Mouse (Mus musculus) heart, postnatal 36 days (tissue): ENCODE data around the gene Col6a6. TPM values are rescaled to one million over a fixed set of nuclear protein-coding genes. Genes with fewer than 3 reads are reported as not detected.

ENCODE experiments used
- DNase-seq, 2 experiments: peaks; one replicate each; pipeline ENCODE4 v3.0.0; 2021 to 2022
- intact Hi-C: fragments of 180-260 bp; cut with DNase I; formaldehyde crosslinking; loops from one replicate; pipeline ENCODE4 v1.15.1; 2025
- total RNA-seq, 2 experiments: library from RNA; stranded (reverse); gene quantifications; 2 replicates each; pipeline ENCODE4 v1.2.3; 2021

Col6a6 gene
- total RNA-seq, 2 experiments from 2014 or later, result 4.0 to 4.4 TPM

GRCm38 (mm10) chr9:105754256-105754655 is 73.7 kb downstream of the Col6a6 start:
- intact Hi-C loops, result no loop called here
- DNase-seq, result no peak

GRCm38 (mm10) chr9:105745861-105746260 is 82.1 kb downstream of the Col6a6 start:
- no peak for DNase-seq
- intact Hi-C loops, result no loop called here

DNA sequence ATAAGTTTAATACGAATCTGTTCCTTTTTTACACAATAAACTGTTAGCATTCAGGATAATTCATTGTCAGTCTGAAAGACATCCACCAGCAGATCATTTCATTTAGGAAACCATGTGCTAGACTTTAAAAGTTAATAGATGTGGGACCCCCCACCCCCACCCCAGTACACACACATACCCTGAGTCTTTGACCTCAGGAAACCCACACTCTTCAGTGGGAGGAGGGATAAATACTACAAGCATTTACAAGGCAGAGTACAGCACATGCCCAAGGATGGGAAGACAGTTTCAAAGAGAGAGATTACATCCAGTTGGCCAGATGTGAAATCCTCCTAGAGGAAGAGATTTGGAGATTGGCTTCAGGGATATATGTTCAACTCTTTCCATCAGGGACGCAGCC is 87.5 kb downstream of the Col6a6 start:
- intact Hi-C loops, result no loop called here
- DNase-seq, result no peak

DNA sequence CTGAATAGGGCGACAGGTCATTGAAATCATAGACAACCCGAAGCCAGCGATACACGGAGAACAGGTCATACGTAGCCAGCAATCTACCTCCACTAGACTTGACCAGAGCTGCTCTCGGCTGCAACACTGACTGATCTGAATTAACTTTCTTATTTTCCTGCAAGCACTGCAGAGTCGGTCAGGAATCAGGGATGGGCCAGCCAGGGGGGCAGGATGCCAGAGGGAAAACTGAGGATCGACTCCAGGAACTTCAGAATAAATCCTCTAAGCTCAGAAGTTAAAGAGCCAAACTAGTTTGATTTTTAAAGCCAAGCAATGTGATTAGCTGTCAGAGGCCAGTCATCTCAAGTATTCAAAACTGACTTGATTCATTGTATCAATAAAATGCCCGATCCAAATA is 88.5 kb downstream of the Col6a6 start:
- intact Hi-C loops, result no loop called here
- peak in 1 of 2 experiments; percentile 37 for DNase-seq

DNA sequence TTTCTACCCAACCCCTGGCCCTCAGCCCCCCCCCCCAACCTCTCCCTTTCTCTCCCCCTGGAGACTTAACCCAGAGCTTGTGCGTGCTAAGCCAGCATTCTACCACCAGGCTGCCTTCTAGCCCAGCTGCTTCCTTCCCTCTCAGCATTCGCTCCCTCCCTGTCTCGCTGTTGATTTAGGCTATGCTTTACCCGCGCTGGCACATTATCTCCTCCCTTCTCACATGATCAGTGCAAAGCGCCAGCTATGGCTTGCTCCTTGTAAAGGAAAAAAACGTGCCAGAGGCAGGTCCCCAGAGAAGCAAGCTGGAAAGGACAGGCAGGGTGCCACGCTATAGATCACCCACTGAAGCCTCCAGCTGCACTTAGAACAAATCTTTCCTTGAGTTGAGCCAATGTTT is 90.5 kb downstream of the Col6a6 start:
- intact Hi-C loops, result loop anchor here (2.0 kb wide), 1 partner anchor 77 kb away; no protein-coding TSS in a partner anchor
- peak; percentile 18 to 36 for DNase-seq

- intact Hi-C loops, result no loop called here
These were observed 92.8 kb downstream of the Col6a6 start for GRCm38 (mm10) chr9:105735195-105735594.

DNA sequence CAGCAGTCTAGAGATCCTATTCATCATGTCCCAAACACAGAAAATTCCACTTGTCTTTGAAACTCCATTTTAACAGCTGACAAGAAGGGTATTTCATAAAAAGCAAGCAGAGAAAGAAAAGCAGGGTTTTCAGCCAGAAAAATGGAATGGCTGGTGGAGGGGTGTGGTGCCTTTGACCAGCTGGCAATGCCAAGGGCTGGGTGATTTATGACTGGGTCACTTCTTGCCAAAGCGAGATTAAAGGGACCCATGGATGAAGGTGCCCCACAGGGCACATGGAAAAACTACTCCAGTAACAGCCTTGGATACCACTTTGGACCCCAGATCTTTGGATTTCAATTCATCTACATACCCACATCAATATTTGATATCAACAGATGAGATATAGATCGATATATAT is 93.3 kb downstream of the Col6a6 start:
- intact Hi-C loops, result no loop called here
- DNase-seq, result no peak

More at GRCm38 (mm10) chr9:105735195-105735594, 92.8 kb downstream of the Col6a6 start:
- no peak for DNase-seq

DNA sequence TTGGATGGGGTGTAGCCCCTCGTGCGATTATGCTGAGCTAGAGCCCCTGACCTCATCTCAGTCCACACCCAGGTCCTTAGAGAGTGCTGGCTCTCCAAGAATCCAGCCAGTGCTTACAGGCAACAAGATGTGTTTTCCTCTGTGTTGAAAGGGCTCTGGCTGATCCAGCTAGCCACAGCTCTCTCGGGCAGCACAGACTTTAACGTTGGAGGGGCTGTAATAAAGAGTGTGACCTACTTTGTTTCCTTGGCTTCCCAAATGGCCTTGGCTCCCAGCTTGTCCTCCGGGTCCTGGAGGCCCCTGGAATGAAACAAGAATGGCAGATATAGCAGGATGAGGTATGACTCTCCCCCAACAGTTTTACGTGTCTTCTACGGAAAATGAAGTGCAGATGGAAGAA is 96.0 kb downstream of the Col6a6 start:
- intact Hi-C loops, result no loop called here
- peak; percentile 16 to 29 for DNase-seq

DNA sequence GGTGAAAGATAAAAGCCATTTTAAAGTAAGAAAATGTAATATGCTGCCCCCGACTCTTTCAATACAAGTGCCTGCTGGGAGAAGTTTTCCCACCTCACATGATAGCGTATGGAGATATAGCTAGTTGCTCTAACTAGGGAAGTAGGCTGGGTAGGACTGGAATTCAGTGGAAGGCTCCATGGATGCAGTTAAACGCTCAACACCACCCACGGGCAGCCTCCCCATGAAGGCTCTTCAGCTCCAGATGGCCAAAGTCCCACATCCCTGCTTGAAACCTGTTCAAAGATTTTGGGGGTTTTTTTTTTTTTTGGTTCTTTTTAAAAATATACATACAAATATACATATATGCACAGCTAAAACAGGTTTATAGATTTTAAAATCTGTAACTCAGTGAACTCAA is 107.5 kb downstream of the Col6a6 start:
- intact Hi-C loops, result no loop called here
- DNase-seq, result no peak

DNA sequence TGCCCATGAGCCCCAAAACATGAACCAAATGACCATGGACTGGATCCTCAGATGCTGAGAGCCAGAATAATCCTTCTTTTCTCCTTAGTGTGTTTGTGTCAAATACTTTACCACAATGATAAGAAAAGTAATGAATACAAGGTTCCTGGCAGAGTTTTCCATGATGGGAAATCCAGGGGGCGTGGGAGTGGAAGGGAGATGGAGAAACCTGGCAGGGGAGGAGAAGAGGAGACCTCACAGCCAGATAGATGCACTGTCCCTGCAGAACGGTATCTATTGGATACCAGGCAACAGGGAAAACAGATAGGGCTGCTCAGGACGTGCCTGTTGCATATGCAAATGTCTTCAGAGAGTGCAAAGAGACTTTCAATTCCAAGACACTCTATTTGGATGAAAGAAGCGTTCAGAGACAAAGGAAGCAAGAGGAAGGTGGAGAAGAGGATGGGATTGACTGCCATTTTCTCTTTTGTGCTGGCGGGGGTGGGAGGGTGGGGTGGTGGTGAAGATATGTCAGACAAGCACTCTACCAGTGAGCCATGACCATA is 108.0 kb downstream of the Col6a6 start:
- DNase-seq, result no peak
- intact Hi-C loops, result no loop called here

GRCm38 (mm10) chr9:105719367-105719766 is 108.6 kb downstream of the Col6a6 start:
- no peak for DNase-seq

DNA sequence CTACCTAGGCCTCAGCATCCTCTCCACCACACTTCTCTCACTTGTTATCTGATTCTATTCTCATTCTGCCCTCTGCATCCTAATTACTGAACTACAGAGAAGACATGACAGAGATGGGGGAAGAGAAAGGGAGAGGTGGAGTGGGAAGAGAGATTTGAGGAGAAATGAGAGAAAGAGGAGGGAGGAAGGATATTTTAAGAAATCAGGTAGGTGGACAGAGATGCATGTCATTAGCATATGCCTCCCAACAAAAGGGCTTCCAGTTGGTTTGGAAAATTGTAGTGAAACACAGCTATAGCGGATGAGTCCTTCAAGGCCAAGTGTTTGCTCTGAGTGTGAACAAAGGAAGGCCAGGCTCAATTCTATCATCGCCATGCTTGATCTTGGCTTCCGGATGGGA is 115.9 kb downstream of the Col6a6 start:
- intact Hi-C loops, result no loop called here
- DNase-seq, result no peak

More at GRCm38 (mm10) chr9:105719367-105719766, 108.6 kb downstream of the Col6a6 start:
- intact Hi-C loops, result no loop called here

GRCm38 (mm10) chr9:105705011-105705410 is 122.9 kb downstream of the Col6a6 start:
- DNase-seq, result no peak
- intact Hi-C loops, result no loop called here

DNA sequence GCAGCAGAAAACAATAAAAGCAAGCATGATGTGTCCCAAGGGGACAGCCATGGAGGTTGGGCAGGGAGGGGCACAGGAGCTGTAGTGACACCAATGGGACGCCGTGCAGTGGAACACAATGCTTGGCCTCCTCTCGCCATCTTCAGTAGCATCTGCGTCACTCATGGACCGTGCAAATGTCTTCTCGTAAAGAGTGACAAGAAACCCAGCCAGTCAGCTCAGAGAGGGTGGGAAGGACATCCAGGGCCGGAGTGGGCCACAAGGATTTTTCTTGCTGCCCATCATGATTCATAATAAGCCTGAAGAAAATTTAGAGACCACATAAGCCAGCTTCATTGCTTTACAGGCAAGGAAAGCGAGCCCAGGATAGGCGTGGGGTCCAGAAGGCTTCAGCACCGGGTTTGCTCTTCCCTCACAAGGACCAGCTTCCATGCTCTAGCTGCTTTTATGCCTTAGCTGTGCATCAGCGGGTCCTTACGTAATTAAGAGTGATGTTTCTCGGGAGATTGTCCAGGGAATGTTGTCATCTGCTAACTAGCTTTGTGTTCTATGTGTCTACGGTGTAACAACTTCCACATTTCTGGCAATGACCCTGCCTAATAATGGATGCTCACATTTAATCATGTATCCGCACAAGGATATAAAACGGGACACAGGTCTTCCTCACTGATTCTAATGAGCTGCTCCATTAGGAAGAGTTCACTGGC is 123.6 kb downstream of the Col6a6 start:
- DNase-seq, result no peak
- intact Hi-C loops, result no loop called here

DNA sequence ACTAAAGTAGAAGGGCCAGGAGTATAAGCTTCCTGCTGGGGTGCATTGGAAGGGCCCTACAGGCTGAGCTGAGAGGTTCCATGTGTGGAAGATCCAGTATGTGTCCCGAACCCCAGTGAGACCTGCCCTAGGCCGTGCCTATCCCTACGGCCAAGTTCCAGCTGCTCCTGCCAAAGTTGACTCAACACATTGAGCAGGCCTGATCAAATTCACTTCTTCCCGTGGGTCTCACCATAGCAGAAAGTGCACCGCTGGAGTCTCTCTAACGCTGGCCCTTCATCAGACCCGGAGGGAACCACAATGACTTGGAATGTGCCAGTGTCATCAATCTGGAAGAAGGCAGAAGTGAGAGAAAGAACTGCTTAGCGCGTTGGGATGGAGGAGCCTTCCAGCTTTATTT is 126.0 kb downstream of the Col6a6 start:
- DNase-seq, result no peak
- intact Hi-C loops, result no loop called here

DNA sequence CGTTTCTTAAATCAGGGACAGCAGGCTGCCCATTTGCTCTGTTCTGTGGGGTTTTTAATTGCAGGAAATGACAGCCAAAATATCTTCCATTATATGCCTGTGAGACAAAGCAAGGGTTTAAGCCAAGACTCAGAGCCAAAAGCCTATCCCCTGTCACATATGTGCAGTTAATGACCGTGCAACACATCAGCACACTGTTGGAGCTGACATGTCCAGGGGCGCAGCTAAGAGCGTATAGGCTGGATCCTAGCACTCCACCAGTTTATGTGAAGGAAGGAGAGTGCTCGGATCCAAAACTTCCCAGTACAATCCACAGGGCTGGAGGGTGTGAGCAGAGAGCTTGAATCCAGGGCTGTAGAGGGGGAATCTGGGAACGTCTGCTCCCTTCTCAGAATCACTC is 127.3 kb downstream of the Col6a6 start:
- DNase-seq, result no peak
- intact Hi-C loops, result no loop called here

DNA sequence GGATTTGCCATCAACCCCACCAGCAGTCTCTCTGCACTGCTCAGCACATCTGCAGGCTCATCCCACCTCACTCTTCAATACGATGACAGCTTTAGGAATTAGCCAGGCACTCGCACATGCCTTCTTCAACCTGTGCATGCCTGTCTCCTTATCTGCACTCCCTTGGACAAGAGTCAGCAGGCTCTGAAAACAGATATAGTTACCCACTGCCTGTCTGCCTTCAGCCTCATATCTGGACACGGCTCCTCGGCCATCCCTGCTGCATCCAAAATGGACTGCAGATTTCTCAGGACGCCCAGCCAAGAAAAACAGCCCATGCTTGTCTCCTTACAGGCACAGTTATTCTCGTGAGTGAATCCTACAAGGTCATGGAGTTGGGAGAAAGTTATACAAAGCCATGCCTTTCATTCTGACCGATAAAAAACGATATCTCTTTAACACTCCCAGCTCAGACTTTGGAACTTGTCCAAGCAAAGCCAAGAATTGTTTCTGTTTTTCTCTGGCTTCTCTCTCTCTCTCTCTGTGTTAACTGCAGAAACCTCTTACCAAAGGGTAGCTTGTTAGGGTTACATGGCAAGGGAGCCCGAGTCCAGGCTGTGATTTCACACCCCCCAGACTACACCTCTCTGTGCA is 130.1 kb downstream of the Col6a6 start:
- peak; percentile 29 to 44 for DNase-seq
- intact Hi-C loops, result no loop called here

DNA sequence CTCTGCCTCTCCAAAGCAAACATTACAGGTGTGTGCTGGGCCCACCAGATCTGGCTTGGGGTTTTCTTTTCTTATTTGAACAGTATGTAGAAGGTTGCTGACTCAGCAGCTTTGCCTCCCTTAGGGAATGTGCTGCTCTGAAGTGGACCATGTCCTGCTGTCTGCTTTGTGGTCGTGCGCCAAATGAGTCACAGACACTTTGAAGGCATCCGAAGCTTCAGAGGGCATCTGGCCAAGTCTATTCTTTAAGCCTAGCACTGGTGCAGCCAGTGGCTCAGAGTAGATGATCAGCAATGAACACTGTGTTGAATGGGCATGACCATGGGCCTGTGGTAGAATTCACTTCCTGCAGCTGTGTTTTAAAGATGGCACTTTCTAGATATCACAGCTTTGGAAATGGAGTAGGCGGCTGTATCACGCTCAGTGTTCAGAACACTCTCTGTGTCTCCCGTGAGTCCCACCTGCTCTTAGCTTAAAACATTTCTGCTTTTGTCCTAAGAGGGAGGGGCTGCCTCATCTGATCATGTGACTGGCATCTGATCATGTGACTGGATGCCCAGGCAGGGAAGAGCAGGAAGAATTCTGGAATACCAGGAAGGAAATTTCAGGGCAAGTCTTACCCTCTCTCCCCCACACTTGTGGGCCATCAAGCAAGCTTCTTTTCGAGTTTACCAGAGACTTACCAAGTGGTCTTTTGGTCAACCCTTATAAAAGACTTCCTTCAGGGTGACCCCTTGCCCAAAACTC is 131.0 kb downstream of the Col6a6 start:
- no peak for DNase-seq
- intact Hi-C loops, result no loop called here

DNA sequence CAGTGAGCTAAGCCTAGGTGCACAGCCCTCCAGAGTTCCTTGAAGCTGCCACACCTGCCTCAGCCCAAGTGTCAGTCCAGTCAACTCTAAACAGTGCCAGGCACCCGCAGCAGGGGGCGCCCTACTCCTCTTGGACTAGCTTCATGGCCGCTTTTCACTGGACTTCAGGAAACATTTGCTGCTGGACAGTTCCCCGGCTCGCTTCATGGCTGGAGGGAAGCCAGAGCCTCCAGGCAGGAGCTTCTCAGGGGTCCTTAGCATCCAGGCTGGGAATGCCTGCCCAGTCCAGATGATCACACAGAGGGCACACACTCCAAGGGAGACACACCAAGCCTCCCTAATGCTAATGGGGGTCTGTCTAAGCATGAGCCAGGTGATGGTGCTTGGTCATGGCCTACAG is 134.1 kb downstream of the Col6a6 start:
- peak; percentile 78 to 86 for DNase-seq
- intact Hi-C loops, result loop anchor here (1.0 to 5.0 kb wide), 4 partner anchors 163 to 418 kb away; no protein-coding TSS in a partner anchor

- no peak for DNase-seq
- intact Hi-C loops, result loop anchor here (5.0 kb wide), 2 partner anchors 344 to 419 kb away; no protein-coding TSS in a partner anchor
These were observed 134.9 kb downstream of the Col6a6 start for GRCm38 (mm10) chr9:105693056-105693455.

DNA sequence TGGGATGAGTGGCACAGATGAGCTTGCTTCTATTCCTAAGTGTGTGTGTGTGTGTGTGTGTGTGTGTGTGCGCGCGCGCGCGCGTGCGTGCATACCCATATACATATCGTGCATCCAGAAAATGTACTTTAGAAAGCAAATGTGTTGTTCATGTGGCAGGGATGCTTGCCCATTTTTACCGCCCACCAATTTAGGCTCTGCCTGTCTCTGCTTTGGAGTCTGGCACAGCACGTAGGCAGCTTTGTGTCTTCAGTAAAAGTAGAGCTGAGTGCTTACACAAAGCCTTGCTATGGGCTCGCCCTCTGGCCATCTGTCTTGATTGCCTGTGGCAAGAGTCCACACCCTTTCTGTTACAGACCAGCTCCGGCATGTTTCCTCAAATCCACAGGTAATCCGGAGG is 135.5 kb downstream of the Col6a6 start:
- intact Hi-C loops, result loop anchor here (5.0 kb wide), 2 partner anchors 345 to 420 kb away; no protein-coding TSS in a partner anchor
- no peak for DNase-seq
